Mouse (Mus musculus) testis, adult 2 months (tissue): Measurements from ENCODE around the gene Scgb1b12.
"Not testable (repeated sequence)": the region's sequence is repeated elsewhere in the genome, so short reads cannot be mapped to it uniquely, and the experiment has no call there.

Experiments used
- CTCF ChIP-seq: fragments of 200-500 bp; IDR thresholded peaks from 2 replicates; pipeline ENCODE4 v1.5.1; 2012; ENCODE audit warnings: low read depth, mild to moderate bottlenecking, inconsistent platforms, low read length, moderate library complexity; ENCODE audit not compliant: control insufficient read depth, insufficient read depth, insufficient replicate concordance
- POLR2A ChIP-seq: fragments of 200-500 bp; IDR thresholded peaks from 2 replicates; pipeline ENCODE4 v1.6.1; 2012; ENCODE audit warnings: low read depth, mild to moderate bottlenecking, inconsistent platforms, low read length, moderate library complexity; ENCODE audit not compliant: control insufficient read depth

DNA sequence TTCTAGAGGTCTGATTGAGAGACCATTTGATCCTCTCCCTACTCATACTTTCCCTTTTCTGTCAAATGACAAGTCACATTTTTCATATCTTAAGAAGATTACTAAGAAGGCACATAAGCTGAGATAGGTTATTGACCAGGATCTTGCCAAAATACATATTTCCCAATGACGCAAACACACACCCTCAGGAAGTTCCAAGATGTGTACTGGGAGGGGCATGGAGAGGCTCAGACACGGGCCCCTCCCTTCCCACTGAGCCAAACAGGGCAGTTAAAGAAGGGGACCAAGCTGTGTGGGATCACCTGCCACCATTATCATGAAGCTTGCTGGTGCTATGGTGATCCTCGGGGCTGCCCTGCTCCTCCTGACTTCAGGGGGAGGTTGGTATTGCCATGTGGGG is at the start of gene Scgb1b12:
- not testable (repeated sequence) for TF ChIP-seq POLR2A, CTCF
